Mouse (Mus musculus) erythroblast, embryonic 14.5 days (primary cell): ENCODE data around the gene Heatr3. TPM values are rescaled to one million over a fixed set of nuclear protein-coding genes. Genes with fewer than 3 reads are reported as not detected.
"Not testable (repeated sequence)": the region's sequence is repeated elsewhere in the genome, so short reads cannot be mapped to it uniquely, and the experiment has no call there.

ENCODE experiments used
- H3K27me3 ChIP-seq: 2 replicates; pipeline ENCODE4 v1.6.1; 2012; ENCODE audit warnings: inconsistent platforms; ENCODE audit not compliant: control insufficient read depth
- H3K36me3 ChIP-seq: 2 replicates; pipeline ENCODE4 v1.6.1; 2012; ENCODE audit warnings: mild to moderate bottlenecking, inconsistent platforms; ENCODE audit not compliant: control insufficient read depth
- H3K4me1 ChIP-seq: 2 replicates; pipeline ENCODE4 v1.6.1; 2012; ENCODE audit warnings: inconsistent platforms; ENCODE audit not compliant: control insufficient read depth
- H3K4me3 ChIP-seq: replicated peaks from 2 replicates; pipeline ENCODE3; 2012; ENCODE audit warnings: moderate library complexity, mild to moderate bottlenecking, inconsistent platforms
- H3K9me3 ChIP-seq: 2 replicates; pipeline ENCODE4 v1.6.1; 2012; ENCODE audit warnings: low read length, inconsistent platforms, mixed read lengths; ENCODE audit not compliant: control insufficient read depth
- GATA1 ChIP-seq: IDR thresholded peaks from 2 replicates; pipeline ENCODE4 v1.6.1; 2012; ENCODE audit warnings: low read length, inconsistent platforms, mixed read lengths
- TAL1 ChIP-seq: IDR thresholded peaks from 3 replicates; pipeline ENCODE4 v1.6.1; 2012; ENCODE audit warnings: low read length, inconsistent platforms, mixed read lengths
- polyA plus RNA-seq: library from polyadenylated mRNA; stranded (reverse); fragments of >175 nt; gene quantifications from 2 replicates; pipeline ENCODE4 v1.2.3, GENCODE M21; 2012

Gene Heatr3
- polyA plus RNA-seq, 1 experiment = 0.11 TPM

GRCm38 (mm10) chr8:88200724-88201495 lies 63.3 kb downstream of the Heatr3 start:
- Histone ChIP-seq H3K4me1 (peaks cover 45% of the 10 kb centered on the region), H3K27me3 (no peaks in the 10 kb centered on the region), H3K4me3 (peak overlapping the region; percentile 94), H3K9me3 (no peaks in the 10 kb centered on the region), H3K36me3 (peaks cover 40% of the 10 kb centered on the region)
- TF ChIP-seq TAL1 (no peak), GATA1 (no peak)

DNA sequence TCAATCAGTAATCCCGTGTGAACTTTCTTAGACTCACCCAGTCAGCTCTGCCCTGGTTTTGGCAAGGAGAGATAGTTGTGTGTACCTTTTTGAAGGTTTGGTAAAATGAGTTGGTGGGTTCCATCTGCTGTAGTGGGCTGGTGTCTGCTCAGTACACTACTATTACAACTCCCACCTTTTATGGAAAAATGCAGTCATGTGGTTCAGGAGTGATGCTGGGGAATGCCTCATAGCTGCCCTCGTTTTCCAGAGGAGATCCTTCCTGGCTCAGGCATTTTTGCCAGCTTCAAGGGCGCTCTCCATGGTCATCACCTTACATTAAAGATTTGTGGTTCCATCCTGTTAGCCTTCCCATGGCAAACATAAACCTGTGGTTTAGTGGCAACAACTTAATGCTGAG lies 64.0 kb downstream of the Heatr3 start:
- H3K27me3 ChIP-seq = no peaks in the 10 kb centered on the region
- no peaks in the 10 kb centered on the region for H3K9me3 ChIP-seq
- H3K36me3 ChIP-seq = peaks cover 45% of the 10 kb centered on the region
- H3K4me1 ChIP-seq = peaks cover 45% of the 10 kb centered on the region
- no peak for TF ChIP-seq TAL1
- no peak for TF ChIP-seq GATA1
- H3K4me3 ChIP-seq = peak overlapping the region; percentile 94

GRCm38 (mm10) chr8:88206016-88206415 lies 68.4 kb downstream of the Heatr3 start:
- Histone ChIP-seq H3K4me3 (no peak overlapping the region), H3K36me3 (peaks cover 62% of the 10 kb centered on the region), H3K27me3 (no peaks in the 10 kb centered on the region), H3K4me1 (peaks cover 29% of the 10 kb centered on the region), H3K9me3 (no peaks in the 10 kb centered on the region)
- TF ChIP-seq TAL1 (no peak), GATA1 (no peak)

DNA sequence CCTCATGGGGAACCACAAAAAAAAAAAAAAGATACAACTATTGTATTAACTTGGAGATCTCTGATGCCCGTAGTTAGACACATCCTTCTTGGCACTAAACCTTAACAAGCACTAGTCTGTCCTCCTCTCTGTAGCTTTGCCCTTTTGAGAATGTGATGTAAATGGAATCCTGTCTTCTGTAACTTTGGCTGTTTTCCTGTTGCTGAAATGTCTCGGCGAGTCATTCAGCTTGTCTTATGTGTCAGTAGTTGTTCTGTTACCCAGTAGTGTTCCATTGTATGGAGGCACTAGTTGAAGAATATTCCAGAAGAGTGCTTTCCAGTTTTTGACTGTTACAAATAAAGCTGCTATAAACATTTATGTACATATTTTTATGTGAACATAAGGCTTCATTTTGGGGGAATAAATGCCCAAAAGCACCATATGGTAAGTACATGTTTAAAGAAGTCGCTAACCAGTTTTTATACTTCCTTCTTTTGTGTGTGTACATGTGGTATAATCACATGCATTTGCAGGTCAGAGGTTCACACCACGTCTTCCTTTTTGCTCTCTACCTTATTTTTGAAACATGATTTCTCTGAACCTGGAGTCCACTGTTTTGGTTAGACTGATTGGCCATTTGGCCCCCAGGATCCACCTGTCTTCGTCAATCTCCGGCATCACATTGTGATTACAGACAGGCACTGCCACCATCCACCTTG lies 69.6 kb downstream of the Heatr3 start:
- TF ChIP-seq TAL1 (no peak), GATA1 (no peak)
- Histone ChIP-seq H3K36me3 (peaks cover 60% of the 10 kb centered on the region), H3K4me1 (peaks cover 16% of the 10 kb centered on the region), H3K4me3 (no peak overlapping the region), H3K27me3 (no peaks in the 10 kb centered on the region), H3K9me3 (no peaks in the 10 kb centered on the region)

- Histone ChIP-seq H3K4me1 (peaks cover 10% of the 10 kb centered on the region), H3K36me3 (peaks cover 41% of the 10 kb centered on the region)
- not testable (repeated sequence) for H3K9me3 ChIP-seq, H3K27me3 ChIP-seq, H3K4me3 ChIP-seq
Measured at GRCm38 (mm10) chr8:88209930-88210827, 72.5 kb downstream of the Heatr3 start.

GRCm38 (mm10) chr8:88221353-88221752 lies 83.7 kb downstream of the Heatr3 start:
- H3K4me3 ChIP-seq = no peak overlapping the region
- TF ChIP-seq TAL1 (no peak), GATA1 (no peak)
- peaks cover 36% of the 10 kb centered on the region for H3K36me3 ChIP-seq
- no peaks in the 10 kb centered on the region for H3K27me3 ChIP-seq
- no peaks in the 10 kb centered on the region for H3K9me3 ChIP-seq
- peaks cover 23% of the 10 kb centered on the region for H3K4me1 ChIP-seq

Other genes with a start within 250 kb of the Heatr3 start
- gene Zfp423, start 178.3 kb upstream of the Heatr3 start, polyA plus RNA-seq = 0.01 TPM in 1 of 2 replicates, not detected in the other
- gene Cnep1r1, start 19.1 kb upstream of the Heatr3 start, polyA plus RNA-seq = 0.82 and 0.98 TPM in 2 replicates
- gene Tent4b, start 61.4 kb downstream of the Heatr3 start, polyA plus RNA-seq = 0.27 and 0.56 TPM in 2 replicates
- gene Adcy7, start 134.5 kb downstream of the Heatr3 start, polyA plus RNA-seq = 1.1 and 1.6 TPM in 2 replicates
- gene Brd7, start 224.3 kb downstream of the Heatr3 start, polyA plus RNA-seq = 19.7 and 20.9 TPM in 2 replicates